Mouse (Mus musculus): Measurements from ENCODE around the gene Gnaq. TPM values are rescaled to one million over a fixed set of nuclear protein-coding genes. Genes with fewer than 3 reads are reported as not detected.

Gene Gnaq
- polyA plus RNA-seq, 1 experiment: 96.5 TPM

GRCm38 (mm10) chr19:16167185-16167584 lies 34.6 kb downstream of the Gnaq start:
- H3K27ac ChIP-seq (ENCODE audit: insufficient read depth, low read depth, low read length): no peak overlapping the region
- TF ChIP-seq POLR2A (IDR thresholded peaks at IDR 0.05; ENCODE audit: borderline replicate concordance, low read depth, low read length) (no peak), CTCF (IDR thresholded peaks at IDR 0.05; ENCODE audit: low read depth, low read length) (no peak)
- H3K4me1 ChIP-seq (ENCODE audit: control insufficient read depth, insufficient read depth, low read length): peaks cover 45% of the 10 kb centered on the region
- no peak overlapping the region for H3K4me3 ChIP-seq (ENCODE audit: insufficient read depth, low read length)

- peaks cover 40% of the 10 kb centered on the region for H3K4me1 ChIP-seq (ENCODE audit: control insufficient read depth, insufficient read depth, low read length)
- H3K4me3 ChIP-seq (ENCODE audit: insufficient read depth, low read length): no peak overlapping the region
- TF ChIP-seq CTCF (IDR thresholded peaks at IDR 0.05; ENCODE audit: low read depth, low read length) (no peak), POLR2A (IDR thresholded peaks at IDR 0.05; ENCODE audit: borderline replicate concordance, low read depth, low read length) (no peak)
- H3K27ac ChIP-seq (ENCODE audit: insufficient read depth, low read depth, low read length): no peak overlapping the region
These were observed 35.6 kb downstream of the Gnaq start for GRCm38 (mm10) chr19:16168192-16168591.

GRCm38 (mm10) chr19:16168653-16169198 lies 36.1 kb downstream of the Gnaq start:
- H3K27ac ChIP-seq (ENCODE audit: insufficient read depth, low read depth, low read length): peak overlapping the region; percentile 3; the same call in 1 of the 2 replicates
- H3K4me1 ChIP-seq (ENCODE audit: control insufficient read depth, insufficient read depth, low read length): peaks cover 38% of the 10 kb centered on the region
- TF ChIP-seq POLR2A (IDR thresholded peaks at IDR 0.05; ENCODE audit: borderline replicate concordance, low read depth, low read length) (no peak), CTCF (IDR thresholded peaks at IDR 0.05; ENCODE audit: low read depth, low read length) (no peak)

GRCm38 (mm10) chr19:16170724-16171123 lies 38.1 kb downstream of the Gnaq start:
- H3K27ac ChIP-seq (ENCODE audit: insufficient read depth, low read depth, low read length): no peak overlapping the region
- no peak overlapping the region for H3K4me3 ChIP-seq (ENCODE audit: insufficient read depth, low read length)
- TF ChIP-seq POLR2A (IDR thresholded peaks at IDR 0.05; ENCODE audit: borderline replicate concordance, low read depth, low read length) (no peak), CTCF (IDR thresholded peaks at IDR 0.05; ENCODE audit: low read depth, low read length) (no peak)
- peaks cover 38% of the 10 kb centered on the region for H3K4me1 ChIP-seq (ENCODE audit: control insufficient read depth, insufficient read depth, low read length)

More at GRCm38 (mm10) chr19:16168653-16169198, 36.1 kb downstream of the Gnaq start:
- no peak overlapping the region for H3K4me3 ChIP-seq (ENCODE audit: insufficient read depth, low read length)

- peaks cover 42% of the 10 kb centered on the region for H3K4me1 ChIP-seq (ENCODE audit: control insufficient read depth, insufficient read depth, low read length)
- TF ChIP-seq POLR2A (IDR thresholded peaks at IDR 0.05; ENCODE audit: borderline replicate concordance, low read depth, low read length): no peak
- TF ChIP-seq CTCF (IDR thresholded peaks at IDR 0.05; ENCODE audit: low read depth, low read length): no peak
- no peak overlapping the region for H3K27ac ChIP-seq (ENCODE audit: insufficient read depth, low read depth, low read length)
- no peak overlapping the region for H3K4me3 ChIP-seq (ENCODE audit: insufficient read depth, low read length)
These were observed 41.1 kb downstream of the Gnaq start for GRCm38 (mm10) chr19:16173721-16174120.

GRCm38 (mm10) chr19:16176426-16176825 lies 43.8 kb downstream of the Gnaq start:
- H3K27ac ChIP-seq (ENCODE audit: insufficient read depth, low read depth, low read length): no peak overlapping the region
- TF ChIP-seq POLR2A (IDR thresholded peaks at IDR 0.05; ENCODE audit: borderline replicate concordance, low read depth, low read length): no peak
- no peak for TF ChIP-seq CTCF (IDR thresholded peaks at IDR 0.05; ENCODE audit: low read depth, low read length)
- H3K4me1 ChIP-seq (ENCODE audit: control insufficient read depth, insufficient read depth, low read length): peaks cover 38% of the 10 kb centered on the region
- no peak overlapping the region for H3K4me3 ChIP-seq (ENCODE audit: insufficient read depth, low read length)

- TF ChIP-seq POLR2A (IDR thresholded peaks at IDR 0.05; ENCODE audit: borderline replicate concordance, low read depth, low read length) (no peak), CTCF (IDR thresholded peaks at IDR 0.05; ENCODE audit: low read depth, low read length) (no peak)
- Histone ChIP-seq H3K27ac (ENCODE audit: insufficient read depth, low read depth, low read length) (no peak overlapping the region), H3K4me1 (ENCODE audit: control insufficient read depth, insufficient read depth, low read length) (peaks cover 46% of the 10 kb centered on the region), H3K4me3 (ENCODE audit: insufficient read depth, low read length) (no peak overlapping the region)
These were observed 44.6 kb downstream of the Gnaq start for GRCm38 (mm10) chr19:16177139-16177727.

GRCm38 (mm10) chr19:16181258-16181657 lies 48.6 kb downstream of the Gnaq start:
- Histone ChIP-seq H3K4me1 (ENCODE audit: control insufficient read depth, insufficient read depth, low read length) (peaks cover 59% of the 10 kb centered on the region), H3K27ac (ENCODE audit: insufficient read depth, low read depth, low read length) (no peak overlapping the region), H3K4me3 (ENCODE audit: insufficient read depth, low read length) (no peak overlapping the region)
- TF ChIP-seq POLR2A (IDR thresholded peaks at IDR 0.05; ENCODE audit: borderline replicate concordance, low read depth, low read length) (no peak), CTCF (IDR thresholded peaks at IDR 0.05; ENCODE audit: low read depth, low read length) (no peak)

- no peak for TF ChIP-seq POLR2A (IDR thresholded peaks at IDR 0.05; ENCODE audit: borderline replicate concordance, low read depth, low read length)
- no peak for TF ChIP-seq CTCF (IDR thresholded peaks at IDR 0.05; ENCODE audit: low read depth, low read length)
- H3K4me1 ChIP-seq (ENCODE audit: control insufficient read depth, insufficient read depth, low read length): peaks cover 56% of the 10 kb centered on the region
- peak overlapping the region; percentile 26 for H3K27ac ChIP-seq (ENCODE audit: insufficient read depth, low read depth, low read length)
- H3K4me3 ChIP-seq (ENCODE audit: insufficient read depth, low read length): no peak overlapping the region
These were observed 49.3 kb downstream of the Gnaq start for GRCm38 (mm10) chr19:16181852-16182475.

Measured in bone marrow macrophage, adult 2 months (primary cell).